Mouse (Mus musculus) E14TG2a.4 (cell line): ENCODE data around the gene Ogn.

Experiments used
- CTCF ChIP-seq: conservative IDR thresholded peaks from 2 replicates; pipeline ENCODE4 v1.5.1; 2014; ENCODE audit warnings: low read length
- NANOG ChIP-seq: IDR thresholded peaks from 2 replicates; pipeline ENCODE4 v1.6.1; 2014; ENCODE audit warnings: borderline replicate concordance, low read length, mixed read lengths

- no peak for TF ChIP-seq NANOG
- TF ChIP-seq CTCF = no peak
Observed at GRCm38 (mm10) chr13:49623216-49623615, 15.4 kb downstream of the Ogn start.
